Mouse (Mus musculus) layer of hippocampus, adult 2 months (tissue): ENCODE measurements at regions not wholly inside any gene's neighbourhood (a gene's known extent, or its start where the extent isn't known, plus 50 kb on each side); places are given as distances from the start of the nearest gene placed in this dataset.

Experiments used
- DNase-seq, 2 experiments: peaks; one replicate each; pipeline ENCODE4 v3.0.0; 2022; ENCODE audit warnings: low spot score in 2 of 2
- H3K27ac ChIP-seq: fragments of 200-600 bp; 2 replicates; pipeline ENCODE4 v1.8.1; 2022
- H3K4me3 ChIP-seq: fragments of 200-600 bp; 2 replicates; pipeline ENCODE4 v1.8.1; 2022; ENCODE audit warnings: mild to moderate bottlenecking
- CTCF ChIP-seq: fragments of 200-600 bp; conservative IDR thresholded peaks from 2 replicates; pipeline ENCODE4 v1.8.1; 2022; ENCODE audit warnings: antibody characterized with exemption, mild to moderate bottlenecking, moderate library complexity

DNA sequence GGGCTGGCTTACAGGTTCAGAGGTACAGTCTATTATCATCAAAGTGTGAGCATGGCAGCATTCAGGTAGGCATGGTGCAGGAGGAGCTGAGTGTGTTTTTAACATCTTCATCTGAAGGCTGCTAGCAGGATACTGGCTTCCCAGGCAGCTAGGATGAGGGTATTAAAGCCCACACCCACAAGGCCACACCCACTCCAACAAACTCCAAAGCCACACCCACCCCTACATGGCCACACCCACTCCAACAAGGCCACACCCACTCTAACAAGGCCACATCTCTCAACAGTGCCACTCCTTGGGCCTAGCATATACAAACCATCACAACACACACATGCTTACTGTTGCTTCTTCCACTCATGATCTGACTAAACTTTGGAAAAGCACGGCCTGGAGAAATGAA is 172.5 kb downstream of the Msrb3 start:
- no peak overlapping the region for H3K4me3 ChIP-seq
- no peak for TF ChIP-seq CTCF
- no peak for DNase-seq
- no peak overlapping the region for H3K27ac ChIP-seq

DNA sequence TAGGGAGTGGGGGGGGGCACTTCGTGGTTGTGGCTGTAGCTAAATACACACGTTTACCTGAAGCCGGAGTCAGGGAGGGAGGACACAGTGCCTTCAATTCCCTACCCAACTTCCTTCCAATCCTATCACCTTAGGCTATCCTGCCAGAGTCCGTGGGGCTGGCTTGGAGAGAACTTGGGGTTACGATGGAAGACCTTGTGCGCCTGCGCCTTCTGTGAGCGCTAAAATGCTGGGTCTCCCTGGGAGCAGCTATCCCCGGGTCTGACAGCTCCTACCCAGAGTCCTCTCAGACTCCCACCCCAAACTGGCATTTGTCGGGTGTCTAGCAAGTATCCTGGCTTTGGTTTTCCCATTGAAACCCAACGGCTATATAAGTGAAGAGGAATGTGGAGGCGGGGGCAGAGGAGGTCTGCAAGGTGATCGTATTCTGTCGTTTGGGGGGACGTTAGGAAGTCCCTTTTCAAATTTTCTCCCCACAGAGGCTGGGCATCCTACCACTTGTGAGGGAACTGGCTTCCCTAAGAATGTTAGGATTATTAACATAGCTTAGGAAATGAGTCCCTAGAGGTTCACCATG is 176.9 kb downstream of the Msrb3 start:
- H3K4me3 ChIP-seq, result no peak overlapping the region

DNA sequence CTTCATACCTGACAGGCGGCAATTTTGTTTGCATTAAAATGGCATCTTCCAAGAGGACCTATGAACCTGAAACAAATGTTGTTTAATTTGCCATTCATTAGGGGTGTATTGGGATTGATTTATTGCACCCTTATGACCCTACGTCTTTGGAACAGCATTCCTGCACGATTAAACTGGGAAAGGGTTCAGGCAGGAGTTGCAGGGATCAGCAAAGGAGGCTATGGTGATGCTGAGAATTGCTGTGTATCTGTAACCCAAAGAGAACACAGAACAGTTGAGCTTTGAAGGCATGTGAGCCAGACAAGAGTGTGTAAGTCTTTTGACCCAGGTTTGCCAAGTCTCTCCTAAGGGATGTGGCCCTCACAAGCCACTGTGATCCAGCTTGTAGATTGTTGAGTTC is 177.9 kb downstream of the Msrb3 start:
- Histone ChIP-seq H3K27ac (no peak overlapping the region), H3K4me3 (no peak overlapping the region)
- TF ChIP-seq CTCF, result no peak
- DNase-seq, result no peak

More for the DNA sequence above, 176.9 kb downstream of the Msrb3 start:
- no peak overlapping the region for H3K27ac ChIP-seq
- DNase-seq, result no peak
- no peak for TF ChIP-seq CTCF

DNA sequence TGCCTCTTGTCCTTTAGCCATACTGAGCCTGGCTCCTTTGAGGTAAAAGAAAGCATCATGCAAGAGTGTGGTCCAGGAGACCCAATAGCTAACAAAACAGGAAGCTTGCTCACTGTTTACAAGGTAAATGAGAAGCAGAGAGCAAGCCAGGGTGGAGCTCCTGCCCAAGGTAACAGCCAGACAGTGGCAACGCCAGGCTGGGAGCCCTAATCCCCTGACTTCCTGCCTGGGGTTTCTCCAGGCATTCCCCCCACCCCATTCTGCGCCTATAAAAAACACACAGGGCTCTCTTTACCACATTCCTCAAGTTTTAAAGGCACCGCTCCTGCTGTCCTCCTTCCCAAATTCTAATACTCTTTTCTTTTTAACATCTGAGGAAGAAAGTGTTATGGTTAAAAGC is 178.8 kb downstream of the Msrb3 start:
- DNase-seq, result no peak
- no peak overlapping the region for H3K4me3 ChIP-seq
- no peak overlapping the region for H3K27ac ChIP-seq
- TF ChIP-seq CTCF, result no peak

DNA sequence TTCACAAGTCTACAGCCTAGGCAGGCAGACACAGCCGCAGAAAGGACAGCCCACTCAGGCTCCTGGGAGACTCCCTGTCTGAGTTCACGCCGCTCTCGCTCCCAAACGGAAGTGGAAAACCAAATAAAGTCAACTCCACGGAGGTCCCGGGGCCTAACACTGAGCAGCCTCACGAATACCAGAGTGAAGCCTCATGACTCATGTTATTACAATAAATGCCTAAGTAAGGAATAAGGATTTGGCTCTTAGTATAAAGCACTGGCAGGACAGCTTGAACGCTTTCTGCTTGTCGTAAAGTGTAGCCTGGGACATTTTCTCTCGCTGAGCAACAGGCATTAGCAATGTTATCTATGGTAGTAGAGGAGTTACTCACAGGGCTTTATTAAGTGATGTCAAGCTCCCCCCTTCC is 181.7 kb downstream of the Msrb3 start:
- no peak overlapping the region for H3K27ac ChIP-seq
- no peak for DNase-seq
- no peak overlapping the region for H3K4me3 ChIP-seq
- no peak for TF ChIP-seq CTCF

DNA sequence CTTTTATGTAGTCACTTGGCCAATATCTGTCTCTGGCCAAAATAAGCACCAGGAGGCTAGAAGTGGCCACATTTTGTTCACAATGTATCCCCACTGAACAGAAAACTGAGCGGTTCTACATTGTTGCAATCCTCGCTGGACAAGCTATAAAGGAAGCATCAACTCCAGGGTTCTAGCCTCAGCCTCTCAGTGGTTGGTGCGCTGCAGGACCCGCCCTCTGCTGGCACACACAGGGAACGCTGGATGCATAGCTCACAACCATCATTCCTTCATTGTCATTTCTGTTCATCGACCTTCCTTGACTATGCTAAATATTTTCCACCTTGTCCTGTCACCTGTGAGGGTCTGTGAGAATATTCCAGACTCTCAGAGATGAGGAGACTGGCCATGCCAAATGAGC is 182.5 kb downstream of the Msrb3 start:
- no peak for DNase-seq
- H3K27ac ChIP-seq, result no peak overlapping the region
- TF ChIP-seq CTCF, result peak; percentile 33
- no peak overlapping the region for H3K4me3 ChIP-seq

DNA sequence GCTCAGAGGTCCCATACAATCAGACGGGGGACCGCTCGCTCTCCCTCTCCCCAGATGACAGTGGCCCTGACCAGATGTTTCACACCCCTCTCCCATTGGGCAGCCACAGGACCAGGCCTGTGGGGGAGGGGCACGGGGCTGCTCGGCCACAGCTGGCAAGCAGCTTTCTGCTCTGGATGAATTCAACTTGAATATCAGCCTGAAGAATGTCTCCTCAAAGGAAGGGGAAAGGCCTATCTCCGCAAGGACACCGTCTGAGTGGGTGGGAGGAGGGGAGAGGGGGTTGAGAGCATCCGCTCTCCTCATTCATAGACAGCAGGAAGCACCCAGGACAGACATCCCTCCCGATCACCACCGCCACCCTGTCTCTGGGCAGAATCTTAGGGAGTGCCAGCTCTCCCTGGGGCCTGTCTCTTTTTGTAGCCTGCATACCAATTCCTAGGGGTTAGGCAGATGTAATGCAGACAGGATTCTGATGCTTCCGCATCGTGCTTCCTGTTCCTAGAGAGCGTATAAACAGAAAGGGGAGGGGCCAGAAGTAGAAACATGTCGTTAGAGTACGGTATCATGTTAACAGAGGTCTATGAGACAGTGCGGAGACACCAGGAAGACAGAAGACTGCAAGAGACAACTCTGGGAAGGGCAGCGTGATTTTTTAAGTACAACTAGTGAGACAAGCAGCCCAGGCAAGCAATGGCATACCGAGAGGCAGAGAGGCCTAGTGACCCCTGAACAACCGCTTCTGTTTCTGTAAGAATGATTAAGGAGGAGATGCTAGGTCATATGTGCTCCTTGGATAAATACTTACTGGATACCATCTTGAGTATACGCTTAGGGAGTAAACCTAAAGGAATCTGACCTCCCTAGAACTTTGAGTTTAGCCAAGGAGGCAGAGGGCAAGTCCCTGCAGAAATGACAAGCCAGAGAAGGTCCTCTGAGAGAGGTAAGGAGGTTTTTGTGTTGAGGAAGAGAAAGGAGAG is 190.8 kb downstream of the Msrb3 start:
- H3K4me3 ChIP-seq, result no peak overlapping the region
- no peak for TF ChIP-seq CTCF

GRCm38 (mm10) chr10:120706684-120707290 is 192.1 kb downstream of the Msrb3 start:
- no peak for TF ChIP-seq CTCF
- H3K27ac ChIP-seq, result no peak overlapping the region
- no peak for DNase-seq
- no peak overlapping the region for H3K4me3 ChIP-seq

More for the DNA sequence above, 190.8 kb downstream of the Msrb3 start:
- no peak for DNase-seq
- no peak overlapping the region for H3K27ac ChIP-seq

DNA sequence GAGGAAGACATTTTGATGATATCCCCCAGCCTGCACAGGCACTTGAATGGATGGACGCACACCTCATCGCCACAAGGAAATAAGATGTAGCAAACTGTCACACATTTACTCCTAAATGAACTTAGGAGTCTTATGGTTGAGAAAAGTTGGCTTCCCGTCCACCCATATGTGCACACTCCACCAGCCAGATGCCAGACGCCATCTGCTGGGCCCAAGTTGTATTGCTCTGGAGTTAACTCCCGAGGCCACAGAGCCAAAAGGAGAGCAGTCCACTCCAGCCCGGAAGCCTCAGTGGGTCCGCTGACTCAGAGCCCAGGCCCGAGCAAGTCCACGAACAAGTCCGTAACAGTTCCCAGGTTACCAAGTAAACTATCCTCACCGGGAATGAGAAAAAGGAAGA is 197.1 kb downstream of the Msrb3 start:
- DNase-seq, result peak; percentile 46 to 73
- peak; percentile 92 for TF ChIP-seq CTCF
- no peak overlapping the region for H3K27ac ChIP-seq
- H3K4me3 ChIP-seq, result no peak overlapping the region

GRCm38 (mm10) chr10:120697275-120697856 is 201.5 kb downstream of the Msrb3 start:
- no peak overlapping the region for H3K27ac ChIP-seq
- TF ChIP-seq CTCF, result no peak
- no peak overlapping the region for H3K4me3 ChIP-seq
- DNase-seq, result no peak

DNA sequence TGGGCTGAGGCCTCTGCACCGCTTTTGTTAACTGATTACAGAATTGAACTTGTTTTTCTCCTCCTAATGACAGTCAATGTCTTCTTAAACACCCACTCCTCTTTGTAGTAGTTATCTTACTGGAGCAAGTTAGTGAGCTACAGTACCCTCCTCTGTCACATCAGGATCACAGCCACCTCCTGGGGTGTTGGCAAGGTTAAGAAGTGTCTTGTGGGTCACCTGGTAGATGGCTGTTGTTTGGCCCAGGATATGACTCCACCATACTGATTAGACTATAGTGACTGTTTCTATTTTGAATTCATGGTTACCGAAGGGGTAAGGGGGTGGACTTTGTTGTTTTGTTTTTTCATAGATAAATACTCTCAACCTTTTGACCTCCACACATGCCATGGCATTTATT is 202.4 kb downstream of the Msrb3 start:
- no peak for TF ChIP-seq CTCF
- Histone ChIP-seq H3K27ac (no peak overlapping the region), H3K4me3 (no peak overlapping the region)
- DNase-seq, result no peak

DNA sequence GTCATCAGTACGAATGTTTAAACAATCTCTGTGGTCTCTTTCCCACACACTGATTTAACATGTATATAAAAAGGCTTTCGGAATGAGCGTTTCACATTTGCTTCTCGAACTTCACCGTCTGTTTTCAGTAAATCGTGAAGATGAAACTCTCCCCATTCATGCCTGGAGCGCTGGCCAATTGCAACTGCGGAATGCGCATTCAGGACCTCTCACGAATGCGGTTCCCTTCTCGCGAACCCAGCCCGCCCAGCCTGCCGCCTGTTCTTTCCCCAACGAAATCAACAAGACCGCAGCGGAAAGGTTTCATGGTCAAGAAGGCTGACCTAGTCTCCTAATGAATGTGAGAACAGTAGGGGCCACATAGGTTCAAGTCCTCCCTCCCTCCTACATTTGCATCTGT is 204.4 kb downstream of the Msrb3 start:
- DNase-seq, result no peak
- Histone ChIP-seq H3K27ac (no peak overlapping the region), H3K4me3 (no peak overlapping the region)
- no peak for TF ChIP-seq CTCF

DNA sequence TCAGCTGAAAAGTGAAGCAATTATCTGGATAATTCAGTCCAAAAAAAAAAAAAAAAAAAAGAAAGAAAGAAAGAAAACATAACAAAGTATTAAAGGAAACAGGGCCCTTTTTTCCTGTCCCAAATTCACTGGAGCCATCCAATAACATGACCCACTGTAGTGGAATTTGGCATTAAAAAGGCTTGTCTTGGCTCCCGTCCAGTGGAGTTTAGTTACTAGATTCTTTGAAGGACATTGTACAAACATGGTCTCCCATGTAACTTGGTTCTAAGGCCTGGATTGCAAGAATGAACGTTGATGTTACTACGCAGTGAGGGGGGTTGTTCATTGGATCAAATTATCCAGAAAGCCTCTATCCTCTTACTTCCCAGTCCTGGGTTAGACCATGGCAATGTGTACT is 207.4 kb downstream of the Msrb3 start:
- Histone ChIP-seq H3K4me3 (no peak overlapping the region), H3K27ac (no peak overlapping the region)
- no peak for TF ChIP-seq CTCF
- DNase-seq, result no peak

GRCm38 (mm10) chr10:120686123-120686522 is 209.9 kb upstream of the Hmga2 start:
- no peak for TF ChIP-seq CTCF
- peak in 1 of 2 experiments; percentile 14 for DNase-seq
- no peak overlapping the region for H3K27ac ChIP-seq
- H3K4me3 ChIP-seq, result no peak overlapping the region
